Mouse (Mus musculus) neural tube, embryonic 14.5 days (tissue): Measurements from ENCODE around the gene Rpa1. TPM values are rescaled to one million over a fixed set of nuclear protein-coding genes. Genes with fewer than 3 reads are reported as not detected.

Source experiments
- ATAC-seq: fragments of 200-750 bp; cut with Nextera tagmentation; 2 replicates; pipeline ENCODE4 v1.8.0; 2017; ENCODE audit warnings: low read depth, mild to moderate bottlenecking, moderate TSS enrichment, moderate library complexity
- H3K27ac ChIP-seq: fragments of 300-500 bp; sonication (generic); 2 replicates; pipeline ENCODE4 v1.5.1; 2014; ENCODE audit warnings: low read depth, mild to moderate bottlenecking, control low read depth, low read length, moderate library complexity, mixed read lengths
- H3K27me3 ChIP-seq: fragments of 300-500 bp; sonication (generic); 2 replicates; pipeline ENCODE4 v1.6.1; 2014; ENCODE audit warnings: low read length; ENCODE audit not compliant: control insufficient read depth, insufficient read depth
- H3K36me3 ChIP-seq: fragments of 300-500 bp; sonication (generic); 2 replicates; pipeline ENCODE4 v1.6.1; 2014; ENCODE audit warnings: low read length, mixed read lengths; ENCODE audit not compliant: control insufficient read depth, insufficient read depth
- H3K4me1 ChIP-seq: fragments of 300-500 bp; sonication (generic); 2 replicates; pipeline ENCODE4 v1.6.1; 2014; ENCODE audit warnings: low read length; ENCODE audit not compliant: control insufficient read depth, insufficient read depth
- H3K4me2 ChIP-seq: fragments of 300-500 bp; sonication (generic); 2 replicates; pipeline ENCODE4 v1.6.1; 2014; ENCODE audit warnings: mild to moderate bottlenecking, low read depth, low read length, control low read depth
- H3K4me3 ChIP-seq: fragments of 300-500 bp; sonication (generic); 2 replicates; pipeline ENCODE4 v1.5.1; 2014; ENCODE audit warnings: low read depth, low read length, control low read depth, mixed read lengths
- H3K9ac ChIP-seq: fragments of 300-500 bp; sonication (generic); replicated peaks from 2 replicates; pipeline ENCODE4 v1.6.1; 2014; ENCODE audit warnings: low read depth, mild to moderate bottlenecking, control low read depth, low read length, mixed read lengths
- H3K9me3 ChIP-seq: fragments of 300-500 bp; sonication (generic); 2 replicates; pipeline ENCODE4 v1.6.1; 2016; ENCODE audit warnings: low read length; ENCODE audit not compliant: control insufficient read depth
- WGBS: fragments of 180-500 bp; shearing (Covaris S2); extraction: QIAGEN DNeasy Blood & Tissue Kit; methylation state at CpG from one replicate; pipeline ENCODE4 v1.1.7; 2014; 5-methylcytosine and 5-hydroxymethylcytosine counted together
- polyA plus RNA-seq: library from polyadenylated mRNA; unstranded; fragments of >200 nt; fragmentation: Nextera tagmentation; extraction: Ambion mirVana; gene quantifications from 2 replicates; pipeline ENCODE4 v1.2.1, GENCODE M21; 2014

Gene Rpa1
- polyA plus RNA-seq, 1 experiment from 2014 or later: 41.4 TPM

GRCm38 (mm10) chr11:75279013-75279341 lies 69.1 kb downstream of the Rpa1 start:
- H3K9me3 ChIP-seq: no peaks in the 10 kb centered on the region
- H3K4me2 ChIP-seq: no peak overlapping the region
- peaks cover 50% of the 10 kb centered on the region for H3K4me1 ChIP-seq
- ATAC-seq: no peak
- no peak overlapping the region for H3K27ac ChIP-seq
- H3K36me3 ChIP-seq: no peaks in the 10 kb centered on the region
- WGBS: 19% methylated on average over 4 of the region's 4 CpGs
- H3K4me3 ChIP-seq: no peak overlapping the region
- no peak overlapping the region for H3K9ac ChIP-seq
- peaks cover 8% of the 10 kb centered on the region for H3K27me3 ChIP-seq

- 50% methylated on average over 7 of the region's 7 CpGs for WGBS
- no peak overlapping the region for H3K4me3 ChIP-seq
- H3K4me2 ChIP-seq: no peak overlapping the region
- no peaks in the 10 kb centered on the region for H3K36me3 ChIP-seq
- no peak overlapping the region for H3K9ac ChIP-seq
- no peaks in the 10 kb centered on the region for H3K9me3 ChIP-seq
- H3K27ac ChIP-seq: no peak overlapping the region
- H3K4me1 ChIP-seq: peaks cover 54% of the 10 kb centered on the region
- ATAC-seq: no peak
- peaks cover 8% of the 10 kb centered on the region for H3K27me3 ChIP-seq
Observed at GRCm38 (mm10) chr11:75278115-75278514, 70.0 kb downstream of the Rpa1 start.

- no peak overlapping the region for H3K4me2 ChIP-seq
- no peak for ATAC-seq
- no peaks in the 10 kb centered on the region for H3K27me3 ChIP-seq
- no peaks in the 10 kb centered on the region for H3K9me3 ChIP-seq
- no peak overlapping the region for H3K27ac ChIP-seq
- peaks cover 26% of the 10 kb centered on the region for H3K4me1 ChIP-seq
- no peaks in the 10 kb centered on the region for H3K36me3 ChIP-seq
- 22% methylated on average over 6 of the region's 6 CpGs for WGBS
- H3K9ac ChIP-seq: 0 out of 2 replicates have a peak overlapping the region, but pooled peaks have one; percentile 21
- no peak overlapping the region for H3K4me3 ChIP-seq
Observed at GRCm38 (mm10) chr11:75275035-75275434, 73.1 kb downstream of the Rpa1 start.

GRCm38 (mm10) chr11:75273466-75273865 lies 74.7 kb downstream of the Rpa1 start:
- Histone ChIP-seq H3K4me2 (peak overlapping the region; percentile 1; the same call in 1 of the 2 replicates), H3K9me3 (no peaks in the 10 kb centered on the region), H3K9ac (0 out of 2 replicates have a peak overlapping the region, but pooled peaks have one; percentile 17), H3K27ac (peak overlapping the region; percentile 58), H3K27me3 (no peaks in the 10 kb centered on the region), H3K36me3 (no peaks in the 10 kb centered on the region), H3K4me3 (no peak overlapping the region), H3K4me1 (peaks cover 14% of the 10 kb centered on the region; the same call in 1 of the 2 replicates)
- peak; percentile 41; the same call in 1 of the 2 replicates for ATAC-seq
- 3% methylated on average over 8 of the region's 8 CpGs for WGBS

- no peak overlapping the region for H3K27ac ChIP-seq
- H3K27me3 ChIP-seq: no peaks in the 10 kb centered on the region
- no peak for ATAC-seq
- peaks cover 11% of the 10 kb centered on the region; the same call in 1 of the 2 replicates for H3K4me1 ChIP-seq
- 68% methylated on average over 7 of the region's 7 CpGs for WGBS
- no peaks in the 10 kb centered on the region for H3K36me3 ChIP-seq
- H3K4me2 ChIP-seq: no peak overlapping the region
- H3K9ac ChIP-seq: no peak overlapping the region
- no peak overlapping the region for H3K4me3 ChIP-seq
- no peaks in the 10 kb centered on the region for H3K9me3 ChIP-seq
Observed at GRCm38 (mm10) chr11:75270985-75271434, 77.1 kb downstream of the Rpa1 start.

- Histone ChIP-seq H3K4me1 (peaks cover 11% of the 10 kb centered on the region; the same call in 1 of the 2 replicates), H3K27ac (no peak overlapping the region), H3K4me3 (no peak overlapping the region), H3K4me2 (no peak overlapping the region), H3K27me3 (no peaks in the 10 kb centered on the region), H3K9me3 (no peaks in the 10 kb centered on the region), H3K9ac (no peak overlapping the region), H3K36me3 (no peaks in the 10 kb centered on the region)
- 68% methylated on average over 8 of the region's 8 CpGs for WGBS
- ATAC-seq: no peak
Observed at GRCm38 (mm10) chr11:75270276-75270984, 77.7 kb downstream of the Rpa1 start.

GRCm38 (mm10) chr11:75269213-75269612 lies 78.9 kb downstream of the Rpa1 start:
- ATAC-seq: no peak
- Histone ChIP-seq H3K36me3 (no peaks in the 10 kb centered on the region), H3K27me3 (no peaks in the 10 kb centered on the region), H3K4me1 (peaks cover 8% of the 10 kb centered on the region; the same call in 1 of the 2 replicates), H3K9ac (no peak overlapping the region), H3K4me3 (no peak overlapping the region), H3K9me3 (no peaks in the 10 kb centered on the region), H3K4me2 (no peak overlapping the region), H3K27ac (no peak overlapping the region)
- 87% methylated on average over 4 of the region's 4 CpGs for WGBS

GRCm38 (mm10) chr11:75268492-75268891 lies 79.6 kb downstream of the Rpa1 start:
- Histone ChIP-seq H3K27me3 (no peaks in the 10 kb centered on the region), H3K4me2 (no peak overlapping the region), H3K36me3 (no peaks in the 10 kb centered on the region), H3K27ac (no peak overlapping the region), H3K4me1 (peaks cover 7% of the 10 kb centered on the region), H3K4me3 (no peak overlapping the region), H3K9ac (no peak overlapping the region), H3K9me3 (no peaks in the 10 kb centered on the region)
- no peak for ATAC-seq
- 78% methylated on average over 5 of the region's 5 CpGs for WGBS

GRCm38 (mm10) chr11:75267826-75268281 lies 80.3 kb downstream of the Rpa1 start:
- H3K27ac ChIP-seq: no peak overlapping the region
- H3K27me3 ChIP-seq: no peaks in the 10 kb centered on the region
- no peak for ATAC-seq
- H3K4me3 ChIP-seq: no peak overlapping the region
- no peak overlapping the region for H3K9ac ChIP-seq
- peaks cover 9% of the 10 kb centered on the region for H3K4me1 ChIP-seq
- no peaks in the 10 kb centered on the region for H3K36me3 ChIP-seq
- WGBS: 52% methylated on average over 9 of the region's 9 CpGs
- no peak overlapping the region for H3K4me2 ChIP-seq
- no peaks in the 10 kb centered on the region for H3K9me3 ChIP-seq
